Mouse (Mus musculus): ENCODE results near the gene Gm42674. TPM values are rescaled to one million over a fixed set of nuclear protein-coding genes. Genes with fewer than 3 reads are reported as not detected.
A peak's percentile ranks its signal among the peaks of the same experiment; 100 is the strongest.

The Gm42674 gene
- polyA plus RNA-seq, 2 experiments: not detected

GRCm38 (mm10) chr3:90587361-90588101 lies 14.2 kb upstream of the Gm42674 start:
- H3K9me3 ChIP-seq (ENCODE audit: control insufficient read depth, low read length): no peaks in the 10 kb centered on the region
- 87% methylated on average over 14 of the region's 14 CpGs for WGBS
- no peak overlapping the region; the same call in 1 of the 2 replicates for H3K27ac ChIP-seq (replicated peaks; ENCODE audit: low read depth, low read length)
- no peaks in the 10 kb centered on the region for H3K27me3 ChIP-seq (ENCODE audit: control insufficient read depth, insufficient read depth, low read length)
- H3K36me3 ChIP-seq (ENCODE audit: control insufficient read depth, insufficient read depth, low read length): no peaks in the 10 kb centered on the region
- DNase-seq (ENCODE audit: low spot score) (peak; percentile 17), ATAC-seq (ENCODE audit: low FRiP score, low read depth) (no peak)
- H3K4me2 ChIP-seq (replicated peaks; ENCODE audit: low read depth, low read length, severe bottlenecking): no peak overlapping the region
- no peak overlapping the region for H3K9ac ChIP-seq (ENCODE audit: low read depth, low read length, severe bottlenecking)
- no peak for TF ChIP-seq POLR2A (IDR thresholded peaks at IDR 0.05; ENCODE audit: borderline replicate concordance, extremely low read depth, insufficient read depth, insufficient read length)
- peaks cover 8% of the 10 kb centered on the region for H3K4me1 ChIP-seq (ENCODE audit: control insufficient read depth, insufficient read depth, low read length)
- no peak overlapping the region for H3K4me3 ChIP-seq (replicated peaks; ENCODE audit: low read length)

DNA sequence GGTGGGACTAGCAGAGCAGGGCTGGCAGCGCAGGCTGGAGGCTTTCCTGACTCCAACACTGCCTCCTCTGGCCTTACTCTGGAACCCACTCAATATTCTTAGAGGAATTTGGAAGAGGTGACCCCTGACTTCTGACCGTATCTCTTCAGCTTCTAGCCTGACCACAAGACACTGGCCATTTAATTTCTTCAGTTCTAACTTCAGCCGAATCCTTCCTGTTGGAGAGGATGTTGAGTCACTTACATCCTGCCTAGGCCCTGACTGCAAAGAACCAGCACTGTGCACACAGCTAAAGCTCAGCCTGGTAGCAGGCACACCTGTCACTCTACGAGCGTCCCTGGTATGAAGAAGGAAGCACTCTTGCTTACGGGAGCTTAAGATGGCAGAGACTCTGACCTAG lies 12.3 kb upstream of the Gm42674 start:
- no peak overlapping the region for H3K4me3 ChIP-seq (replicated peaks; ENCODE audit: low read length)
- no peak for TF ChIP-seq POLR2A (IDR thresholded peaks at IDR 0.05; ENCODE audit: borderline replicate concordance, extremely low read depth, insufficient read depth, insufficient read length)
- WGBS: 64% methylated on average over 6 of the region's 6 CpGs
- no peaks in the 10 kb centered on the region; the same call in 1 of the 2 replicates for H3K9me3 ChIP-seq (ENCODE audit: control insufficient read depth, low read length)
- H3K9ac ChIP-seq (ENCODE audit: low read depth, low read length, severe bottlenecking): no peak overlapping the region
- no peak overlapping the region for H3K27ac ChIP-seq (replicated peaks; ENCODE audit: low read depth, low read length)
- H3K27me3 ChIP-seq (ENCODE audit: control insufficient read depth, insufficient read depth, low read length): no peaks in the 10 kb centered on the region
- H3K36me3 ChIP-seq (ENCODE audit: control insufficient read depth, insufficient read depth, low read length): no peaks in the 10 kb centered on the region
- DNase-seq (ENCODE audit: low spot score) (no peak), ATAC-seq (ENCODE audit: low FRiP score, low read depth) (no peak)
- no peak overlapping the region for H3K4me2 ChIP-seq (replicated peaks; ENCODE audit: low read depth, low read length, severe bottlenecking)
- H3K4me1 ChIP-seq (ENCODE audit: control insufficient read depth, insufficient read depth, low read length): peaks cover 8% of the 10 kb centered on the region

GRCm38 (mm10) chr3:90589947-90590346 lies 11.8 kb upstream of the Gm42674 start, which contains the start of gene S100a2:
Gene S100a2, plus strand, starts transcription at chr3:90590247.
- no peak for DNase-seq (ENCODE audit: low spot score)
- no peak for TF ChIP-seq POLR2A (IDR thresholded peaks at IDR 0.05; ENCODE audit: borderline replicate concordance, extremely low read depth, insufficient read depth, insufficient read length)
- WGBS: 83% methylated on average over 8 of the region's 8 CpGs
- Histone ChIP-seq H3K9ac (ENCODE audit: low read depth, low read length, severe bottlenecking) (no peak within 1 kb of the TSS), H3K4me3 (replicated peaks; ENCODE audit: low read length) (no peak within 1 kb of the TSS), H3K27me3 (ENCODE audit: control insufficient read depth, insufficient read depth, low read length) (no peaks in the 10 kb centered on the region), H3K36me3 (ENCODE audit: control insufficient read depth, insufficient read depth, low read length) (no peaks in the 10 kb centered on the region), H3K9me3 (ENCODE audit: control insufficient read depth, low read length) (no peaks in the 10 kb centered on the region; the same call in 1 of the 2 replicates), H3K4me1 (ENCODE audit: control insufficient read depth, insufficient read depth, low read length) (peaks cover 8% of the 10 kb centered on the region), H3K4me2 (replicated peaks; ENCODE audit: low read depth, low read length, severe bottlenecking) (no peak within 1 kb of the TSS), H3K27ac (replicated peaks; ENCODE audit: low read depth, low read length) (no peak within 1 kb of the TSS)
- no peak for ATAC-seq (ENCODE audit: low FRiP score, low read depth)

- Histone ChIP-seq H3K9ac (ENCODE audit: low read depth, low read length, severe bottlenecking) (no peak overlapping the region), H3K4me2 (replicated peaks; ENCODE audit: low read depth, low read length, severe bottlenecking) (no peak overlapping the region), H3K4me3 (replicated peaks; ENCODE audit: low read length) (no peak overlapping the region), H3K36me3 (ENCODE audit: control insufficient read depth, insufficient read depth, low read length) (no peaks in the 10 kb centered on the region), H3K27me3 (ENCODE audit: control insufficient read depth, insufficient read depth, low read length) (no peaks in the 10 kb centered on the region), H3K27ac (replicated peaks; ENCODE audit: low read depth, low read length) (no peak overlapping the region), H3K4me1 (ENCODE audit: control insufficient read depth, insufficient read depth, low read length) (no peaks in the 10 kb centered on the region), H3K9me3 (ENCODE audit: control insufficient read depth, low read length) (no peaks in the 10 kb centered on the region; the same call in 1 of the 2 replicates)
- no peak for ATAC-seq (ENCODE audit: low FRiP score, low read depth)
- WGBS: 21% methylated on average over 1 of the region's 1 CpGs
- no peak for TF ChIP-seq POLR2A (IDR thresholded peaks at IDR 0.05; ENCODE audit: borderline replicate concordance, extremely low read depth, insufficient read depth, insufficient read length)
- DNase-seq (ENCODE audit: low spot score): no peak
Measured at GRCm38 (mm10) chr3:90594466-90594865, 7.2 kb upstream of the Gm42674 start.

- no peak overlapping the region for H3K9ac ChIP-seq (ENCODE audit: low read depth, low read length, severe bottlenecking)
- no peaks in the 10 kb centered on the region for H3K27me3 ChIP-seq (ENCODE audit: control insufficient read depth, insufficient read depth, low read length)
- ATAC-seq (ENCODE audit: low FRiP score, low read depth) (no peak), DNase-seq (ENCODE audit: low spot score) (no peak)
- H3K4me2 ChIP-seq (replicated peaks; ENCODE audit: low read depth, low read length, severe bottlenecking): no peak overlapping the region
- WGBS: 71% methylated on average over 5 of the region's 5 CpGs
- H3K9me3 ChIP-seq (ENCODE audit: control insufficient read depth, low read length): no peaks in the 10 kb centered on the region; the same call in 1 of the 2 replicates
- TF ChIP-seq POLR2A (IDR thresholded peaks at IDR 0.05; ENCODE audit: borderline replicate concordance, extremely low read depth, insufficient read depth, insufficient read length): no peak
- no peaks in the 10 kb centered on the region for H3K4me1 ChIP-seq (ENCODE audit: control insufficient read depth, insufficient read depth, low read length)
- no peak overlapping the region for H3K27ac ChIP-seq (replicated peaks; ENCODE audit: low read depth, low read length)
- H3K4me3 ChIP-seq (replicated peaks; ENCODE audit: low read length): no peak overlapping the region
- H3K36me3 ChIP-seq (ENCODE audit: control insufficient read depth, insufficient read depth, low read length): no peaks in the 10 kb centered on the region
Measured at GRCm38 (mm10) chr3:90595556-90595955, 6.1 kb upstream of the Gm42674 start.
